Mouse (Mus musculus): Measurements from ENCODE around the gene Gm38392. TPM values are rescaled to one million over a fixed set of nuclear protein-coding genes. Genes with fewer than 3 reads are reported as not detected.

Gm38392 gene
- polyA plus RNA-seq, 1 experiment from 2014 or later: not detected

GRCm38 (mm10) chr3:88202986-88203385 lies 84.0 kb downstream of the Gm38392 start:
- Histone ChIP-seq H3K4me2 (peak overlapping the region; percentile 88), H3K4me3 (peak overlapping the region; percentile 62), H3K27me3 (no peaks in the 10 kb centered on the region; the same call in 1 of the 2 replicates), H3K4me1 (peaks cover 82% of the 10 kb centered on the region), H3K27ac (peak overlapping the region; percentile 100), H3K9me3 (replicated peaks) (no peaks in the 10 kb centered on the region), H3K9ac (peak overlapping the region; percentile 100), H3K36me3 (ENCODE audit: poor library complexity, severe bottlenecking) (no peaks in the 10 kb centered on the region)
- WGBS: 7% methylated on average over 6 of the region's 6 CpGs
- ATAC-seq: no peak

GRCm38 (mm10) chr3:88201640-88202039 lies 85.4 kb downstream of the Gm38392 start:
- peak overlapping the region; percentile 88 for H3K4me2 ChIP-seq
- H3K36me3 ChIP-seq (ENCODE audit: poor library complexity, severe bottlenecking): no peaks in the 10 kb centered on the region
- 18% methylated on average over 5 of the region's 5 CpGs for WGBS
- no peaks in the 10 kb centered on the region for H3K9me3 ChIP-seq (replicated peaks)
- H3K4me1 ChIP-seq: peaks cover 93% of the 10 kb centered on the region
- H3K9ac ChIP-seq: peak overlapping the region; percentile 100
- H3K27ac ChIP-seq: peak overlapping the region; percentile 100
- H3K27me3 ChIP-seq: peaks cover 2% of the 10 kb centered on the region; the same call in 1 of the 2 replicates
- peak overlapping the region; percentile 62 for H3K4me3 ChIP-seq
- no peak for ATAC-seq

- Histone ChIP-seq H3K9me3 (replicated peaks) (no peaks in the 10 kb centered on the region), H3K27ac (peak overlapping the region; percentile 100), H3K4me2 (peak overlapping the region; percentile 88), H3K4me1 (peaks cover 88% of the 10 kb centered on the region), H3K9ac (peak overlapping the region; percentile 100), H3K27me3 (peaks cover 5% of the 10 kb centered on the region; the same call in 1 of the 2 replicates), H3K4me3 (peak overlapping the region; percentile 62), H3K36me3 (ENCODE audit: poor library complexity, severe bottlenecking) (no peaks in the 10 kb centered on the region)
- ATAC-seq: no peak
- WGBS: under 1% methylated on average over 34 of the region's 37 CpGs
These were observed 86.1 kb downstream of the Gm38392 start for GRCm38 (mm10) chr3:88200972-88201330.

GRCm38 (mm10) chr3:88200161-88200971 lies 86.6 kb downstream of the Gm38392 start:
- peak overlapping the region; percentile 62 for H3K4me3 ChIP-seq
- no peak for ATAC-seq
- peak overlapping the region; percentile 100 for H3K9ac ChIP-seq
- H3K27me3 ChIP-seq: peaks cover 5% of the 10 kb centered on the region; the same call in 1 of the 2 replicates
- WGBS: under 1% methylated on average over 60 of the region's 61 CpGs
- peaks cover 87% of the 10 kb centered on the region for H3K4me1 ChIP-seq
- peak overlapping the region; percentile 88 for H3K4me2 ChIP-seq
- peak overlapping the region; percentile 100 for H3K27ac ChIP-seq
- no peaks in the 10 kb centered on the region for H3K36me3 ChIP-seq (ENCODE audit: poor library complexity, severe bottlenecking)
- H3K9me3 ChIP-seq (replicated peaks): no peaks in the 10 kb centered on the region

DNA sequence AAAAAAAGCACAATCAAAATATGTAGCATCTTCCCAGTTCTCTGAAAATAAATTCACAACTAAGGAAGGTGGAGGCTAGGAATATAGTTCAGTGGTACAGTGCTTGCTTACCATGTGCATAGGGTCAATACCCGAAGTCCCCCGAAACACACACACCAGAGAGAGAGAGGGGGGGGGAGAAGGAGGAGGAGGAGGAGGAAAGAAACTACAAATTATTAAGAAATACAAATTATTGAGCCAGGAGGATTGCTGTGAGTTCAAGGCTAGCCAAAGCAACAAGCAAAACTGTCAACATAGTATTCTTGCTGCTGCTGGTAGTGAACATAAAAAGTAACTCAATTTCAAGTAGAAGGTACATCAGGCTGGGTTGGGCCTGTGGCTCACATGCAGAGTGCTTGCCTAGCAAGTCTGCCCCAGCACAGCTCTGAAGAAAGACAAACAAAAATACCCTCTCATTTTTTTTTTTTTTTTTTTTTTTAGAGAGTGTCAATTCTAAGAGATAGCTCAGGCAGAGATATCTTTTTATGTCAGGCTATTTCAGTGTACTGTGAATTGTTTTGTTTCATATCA lies 87.4 kb downstream of the Gm38392 start:
- Histone ChIP-seq H3K36me3 (ENCODE audit: poor library complexity, severe bottlenecking) (no peaks in the 10 kb centered on the region), H3K4me3 (peak overlapping the region; percentile 62), H3K27ac (peak overlapping the region; percentile 100), H3K9ac (peak overlapping the region; percentile 100), H3K4me2 (peak overlapping the region; percentile 88), H3K9me3 (replicated peaks) (no peaks in the 10 kb centered on the region), H3K27me3 (peaks cover 5% of the 10 kb centered on the region; the same call in 1 of the 2 replicates), H3K4me1 (peaks cover 83% of the 10 kb centered on the region)
- no peak for ATAC-seq
- 28% methylated on average over 2 of the region's 2 CpGs for WGBS

DNA sequence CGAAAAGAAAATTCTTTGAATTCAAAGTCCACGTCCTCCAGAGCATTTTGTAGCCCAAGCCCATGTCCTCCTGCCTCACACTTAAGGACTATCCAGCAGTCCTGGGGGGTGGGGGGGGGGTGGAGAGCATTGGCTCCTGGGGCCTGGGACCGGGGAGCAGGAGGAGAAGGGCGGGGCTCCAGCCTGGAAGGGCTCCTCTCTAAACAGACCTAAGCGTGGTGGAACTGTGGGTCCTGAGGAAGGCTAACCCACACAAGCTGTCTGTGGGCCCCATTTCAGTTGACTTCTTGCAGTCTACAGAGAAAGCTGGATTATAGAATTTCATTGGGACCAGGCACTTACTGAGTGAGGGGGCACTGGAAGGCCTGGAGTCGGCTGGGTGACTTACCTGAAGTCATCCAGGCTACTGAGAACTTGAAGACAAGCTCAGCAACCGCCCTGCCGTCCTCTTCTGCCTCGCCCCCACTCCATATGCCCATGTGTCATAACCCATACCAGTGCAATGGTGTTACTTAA lies 88.4 kb downstream of the Gm38392 start:
- Histone ChIP-seq H3K36me3 (ENCODE audit: poor library complexity, severe bottlenecking) (no peaks in the 10 kb centered on the region), H3K4me1 (peaks cover 72% of the 10 kb centered on the region), H3K27ac (peak overlapping the region; percentile 100), H3K9me3 (replicated peaks) (no peaks in the 10 kb centered on the region), H3K4me3 (peak overlapping the region; percentile 17), H3K27me3 (peaks cover 5% of the 10 kb centered on the region; the same call in 1 of the 2 replicates), H3K4me2 (peak overlapping the region; percentile 88), H3K9ac (peak overlapping the region; percentile 100)
- ATAC-seq: peak; percentile 48; the same call in 1 of the 2 replicates
- WGBS: 6% methylated on average over 9 of the region's 9 CpGs

GRCm38 (mm10) chr3:88197741-88198504 lies 89.1 kb downstream of the Gm38392 start:
- Histone ChIP-seq H3K4me2 (peak overlapping the region; percentile 88), H3K27ac (peak overlapping the region; percentile 100), H3K9ac (peak overlapping the region; percentile 100), H3K4me3 (peak overlapping the region; percentile 17), H3K27me3 (peaks cover 7% of the 10 kb centered on the region; the same call in 1 of the 2 replicates), H3K36me3 (ENCODE audit: poor library complexity, severe bottlenecking) (no peaks in the 10 kb centered on the region), H3K9me3 (replicated peaks) (no peaks in the 10 kb centered on the region), H3K4me1 (peaks cover 66% of the 10 kb centered on the region)
- ATAC-seq: peak; percentile 10; the same call in 1 of the 2 replicates
- 6% methylated on average over 10 of the region's 10 CpGs for WGBS

Small RNA genes within 50 kb of the gene (microRNA-seq; reads per million reads assigned to microRNA genes)
- not detected for gene Gm25641
- gene Mir3093: 48.6 reads per million, percentile 41 among the genes with 10 or more reads in this experiment
- not detected for gene Mir9-1

Other genes with a start within 250 kb of the Gm38392 start
- 29.7 and 30.7 TPM in 2 replicates for gene Gpatch4, start 244.1 kb downstream of the Gm38392 start, polyA plus RNA-seq (2015; fragmentation: Nextera tagmentation; extraction: Ambion mirVana)
- 154 and 157 TPM in 2 replicates for gene Naxe, start 228.7 kb downstream of the Gm38392 start, polyA plus RNA-seq (2015; fragmentation: Nextera tagmentation; extraction: Ambion mirVana)
- gene Ttc24, start 208.9 kb downstream of the Gm38392 start, polyA plus RNA-seq (2015; fragmentation: Nextera tagmentation; extraction: Ambion mirVana): not detected in 2 replicates
- gene Iqgap3, start 205.2 kb downstream of the Gm38392 start, polyA plus RNA-seq (2015; fragmentation: Nextera tagmentation; extraction: Ambion mirVana): 13.8 and 15.3 TPM in 2 replicates
- gene Mef2d, start 144.8 kb downstream of the Gm38392 start, polyA plus RNA-seq (2015; fragmentation: Nextera tagmentation; extraction: Ambion mirVana): 15.0 and 16.5 TPM in 2 replicates
- 0.18 and 0.26 TPM in 2 replicates for gene Rhbg, start 32.5 kb downstream of the Gm38392 start, polyA plus RNA-seq (2015; fragmentation: Nextera tagmentation; extraction: Ambion mirVana)
- gene Tsacc, start 9.8 kb upstream of the Gm38392 start, polyA plus RNA-seq (2015; fragmentation: Nextera tagmentation; extraction: Ambion mirVana): 11.9 and 12.3 TPM in 2 replicates
- 612 and 636 TPM in 2 replicates for gene Cct3, start 9.9 kb upstream of the Gm38392 start, polyA plus RNA-seq (2015; fragmentation: Nextera tagmentation; extraction: Ambion mirVana)
- gene Glmp, start 37.8 kb upstream of the Gm38392 start, polyA plus RNA-seq (2015; fragmentation: Nextera tagmentation; extraction: Ambion mirVana): 82.5 and 100 TPM in 2 replicates
- gene Tmem79, start 48.9 kb upstream of the Gm38392 start, polyA plus RNA-seq (2015; fragmentation: Nextera tagmentation; extraction: Ambion mirVana): 2.4 and 3.0 TPM in 2 replicates
- gene Smg5, start 49.0 kb upstream of the Gm38392 start, polyA plus RNA-seq (2015; fragmentation: Nextera tagmentation; extraction: Ambion mirVana): 62.6 and 64.0 TPM in 2 replicates
- 0.81 and 1.0 TPM in 2 replicates for gene Paqr6, start 77.4 kb upstream of the Gm38392 start, polyA plus RNA-seq (2015; fragmentation: Nextera tagmentation; extraction: Ambion mirVana)
- not detected in 2 replicates for gene Bglap3, start 85.5 kb upstream of the Gm38392 start, polyA plus RNA-seq (2015; fragmentation: Nextera tagmentation; extraction: Ambion mirVana)
- gene Bglap2, start 91.5 kb upstream of the Gm38392 start, polyA plus RNA-seq (2015; fragmentation: Nextera tagmentation; extraction: Ambion mirVana): not detected in 2 replicates
- 0.54 TPM in 1 of 2 replicates, not detected in the other for gene Bglap, start 97.3 kb upstream of the Gm38392 start, polyA plus RNA-seq (2015; fragmentation: Nextera tagmentation; extraction: Ambion mirVana)
- gene Pmf1, start 123.1 kb upstream of the Gm38392 start, polyA plus RNA-seq (2015; fragmentation: Nextera tagmentation; extraction: Ambion mirVana): 107 TPM in 2 replicates
- gene Slc25a44, start 137.9 kb upstream of the Gm38392 start, polyA plus RNA-seq (2015; fragmentation: Nextera tagmentation; extraction: Ambion mirVana): 23.0 and 26.2 TPM in 2 replicates
- 13.7 and 16.7 TPM in 2 replicates for gene Sema4a, start 174.0 kb upstream of the Gm38392 start, polyA plus RNA-seq (2015; fragmentation: Nextera tagmentation; extraction: Ambion mirVana)
- gene Lmna, start 222.7 kb upstream of the Gm38392 start, polyA plus RNA-seq (2015; fragmentation: Nextera tagmentation; extraction: Ambion mirVana): 12.1 and 15.5 TPM in 2 replicates
- 51.5 and 52.6 TPM in 2 replicates for gene Mex3a, start 245.2 kb upstream of the Gm38392 start, polyA plus RNA-seq (2015; fragmentation: Nextera tagmentation; extraction: Ambion mirVana)

Data from forebrain, embryonic 13.5 days (tissue).